Mouse (Mus musculus): ENCODE results near the gene Tut7.
"Not testable (repeated sequence)": the region's sequence is repeated elsewhere in the genome, so short reads cannot be mapped to it uniquely, and the experiment has no call there.

Tut7 gene

DNA sequence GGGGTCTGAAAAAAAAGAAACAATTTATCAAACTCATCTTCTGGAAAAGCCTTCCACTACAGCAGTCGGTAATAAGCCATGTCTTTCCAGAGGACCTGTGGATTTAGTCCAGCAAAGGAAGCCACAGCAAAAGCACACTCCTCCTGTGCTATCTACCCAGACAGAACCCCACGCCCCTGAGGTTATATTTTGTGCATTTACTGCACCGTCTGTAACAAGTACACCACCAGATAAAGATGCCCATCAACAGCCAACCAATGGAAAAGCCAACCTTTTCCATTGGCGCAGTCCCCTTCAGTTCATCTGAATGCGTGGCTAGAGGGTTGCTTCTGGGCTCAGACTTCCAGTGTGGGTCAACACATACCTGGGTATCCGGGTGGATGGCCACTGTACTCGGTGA is 60.2 kb downstream of the Tut7 start:
- no peak for DNase-seq

DNA sequence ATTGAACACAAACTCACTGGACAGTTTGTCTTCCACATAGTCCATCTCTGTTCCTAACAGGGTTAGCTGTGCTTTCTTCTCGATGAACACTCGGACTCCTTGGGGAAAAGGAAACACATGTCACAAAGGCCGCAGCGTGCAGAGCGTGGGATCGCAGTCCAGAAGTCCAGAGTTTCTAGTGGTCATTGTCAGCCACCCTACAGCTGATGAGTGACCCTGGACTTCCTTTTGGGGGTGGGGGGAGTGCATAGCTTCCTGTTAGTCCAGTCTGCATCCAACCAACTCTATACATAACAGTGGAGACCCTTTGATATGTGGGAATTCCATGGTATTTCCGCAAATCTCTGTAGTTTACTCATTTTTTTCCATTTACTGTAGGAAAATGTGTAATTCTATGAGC is 66.0 kb downstream of the Tut7 start:
- DNase-seq, result peak in 1 of 2 experiments; percentile 56

DNA sequence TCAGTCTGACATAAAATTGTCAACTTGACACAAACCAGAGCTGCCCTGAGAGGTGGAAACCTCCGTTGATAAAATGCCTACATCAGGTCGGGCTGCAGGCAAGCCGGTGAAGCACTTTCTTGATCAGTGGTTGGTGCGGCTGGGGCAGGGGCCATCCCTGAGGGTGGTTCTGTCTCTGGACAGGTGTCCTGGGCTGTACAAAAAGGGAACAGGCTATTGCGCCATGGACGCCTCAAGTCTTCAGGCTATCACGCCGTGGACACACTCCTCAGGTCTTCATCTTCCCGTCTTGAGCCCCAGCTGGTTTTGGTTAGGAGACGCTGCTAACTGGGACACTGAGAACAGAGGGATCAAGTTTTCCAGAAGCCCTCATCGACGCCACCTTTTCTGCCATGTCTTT is 72.6 kb downstream of the Tut7 start:
- DNase-seq, result no peak

DNA sequence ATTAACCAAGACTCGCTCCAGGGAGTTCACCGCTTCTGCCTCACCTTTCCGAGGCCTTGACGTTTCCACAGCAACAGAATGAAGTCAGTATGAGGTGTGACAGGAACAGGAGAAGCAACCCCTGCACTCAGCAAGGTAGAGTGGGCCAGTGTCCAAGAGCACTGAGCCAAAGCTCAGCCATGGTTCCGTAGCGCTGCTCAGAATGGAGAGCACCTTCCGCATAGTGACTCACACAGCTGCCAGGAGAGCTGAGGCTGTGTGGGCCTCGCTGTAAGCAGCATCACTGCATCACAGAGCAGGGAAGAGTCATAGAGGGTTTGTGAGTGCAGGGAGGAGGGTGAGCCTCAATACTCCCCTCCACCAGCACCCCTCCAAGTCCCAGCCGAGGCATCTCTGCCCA is 76.2 kb downstream of the Tut7 start, which contains the start of gene 1700014D04Rik:
1700014D04Rik (minus strand) TSS at position 42 of the 400 bp plus-strand sequence.
- no peak for DNase-seq

DNA sequence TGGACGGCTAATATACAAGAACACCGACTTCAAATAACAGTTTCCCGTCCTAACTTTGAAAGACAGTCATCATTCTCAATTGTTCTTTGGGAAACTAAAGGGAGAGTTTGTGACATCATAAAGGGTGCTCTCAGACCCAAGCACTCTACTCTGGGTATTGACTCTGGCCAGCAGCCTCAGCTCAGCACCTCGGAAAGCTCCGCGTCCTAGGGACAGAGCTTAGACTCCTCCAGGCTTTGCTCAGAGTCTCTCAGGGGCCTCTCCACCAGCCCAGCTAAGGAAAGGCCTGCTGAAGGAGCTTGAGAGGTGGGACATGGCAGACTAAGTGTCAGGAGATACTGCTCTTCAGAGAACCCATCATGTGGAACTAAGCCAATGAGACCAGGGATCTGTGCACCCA is 76.8 kb downstream of the Tut7 start:
- peak in 1 of 2 experiments; percentile 18 for DNase-seq

DNA sequence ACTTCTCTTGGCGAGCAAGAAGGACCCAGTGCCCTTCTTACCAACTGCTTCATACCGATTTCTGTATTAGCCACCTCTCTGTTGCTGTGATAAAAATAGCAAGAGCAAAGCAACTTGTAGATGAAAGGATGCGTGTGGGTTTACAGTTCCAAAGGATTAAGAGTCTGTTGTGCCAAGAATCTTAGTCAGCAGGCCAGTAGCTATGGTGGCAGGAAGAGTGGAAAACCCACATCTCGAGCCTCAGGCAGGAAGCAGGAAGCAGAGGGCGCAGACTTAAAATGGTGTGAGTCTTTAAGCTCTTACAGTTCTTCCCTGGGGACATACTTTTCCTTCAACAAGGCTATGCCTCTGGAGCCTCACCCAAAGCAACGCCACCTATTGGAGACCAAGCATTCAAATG is 77.5 kb downstream of the Tut7 start:
- DNase-seq, result no peak

DNA sequence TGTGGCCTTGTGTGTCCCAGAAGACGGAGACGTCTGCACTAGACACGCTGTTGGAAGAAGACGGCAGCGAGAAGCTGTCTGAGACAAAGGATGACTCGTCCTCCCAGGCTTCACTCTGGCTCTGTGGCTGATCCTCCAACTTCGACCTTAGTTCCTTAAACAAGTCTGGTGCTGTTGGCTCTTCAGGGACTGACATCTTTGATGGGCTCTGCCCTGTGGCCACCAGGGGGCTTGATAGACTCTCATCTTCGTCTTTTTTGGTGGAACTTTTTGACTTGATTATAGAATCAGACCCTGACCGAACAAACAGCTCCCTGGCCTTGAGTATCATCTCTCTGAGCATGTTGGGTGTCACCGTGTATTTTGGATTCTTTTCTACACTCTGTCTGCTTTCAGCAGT is 81.2 kb downstream of the Tut7 start:
- DNase-seq, result peak; percentile 38 to 41

DNA sequence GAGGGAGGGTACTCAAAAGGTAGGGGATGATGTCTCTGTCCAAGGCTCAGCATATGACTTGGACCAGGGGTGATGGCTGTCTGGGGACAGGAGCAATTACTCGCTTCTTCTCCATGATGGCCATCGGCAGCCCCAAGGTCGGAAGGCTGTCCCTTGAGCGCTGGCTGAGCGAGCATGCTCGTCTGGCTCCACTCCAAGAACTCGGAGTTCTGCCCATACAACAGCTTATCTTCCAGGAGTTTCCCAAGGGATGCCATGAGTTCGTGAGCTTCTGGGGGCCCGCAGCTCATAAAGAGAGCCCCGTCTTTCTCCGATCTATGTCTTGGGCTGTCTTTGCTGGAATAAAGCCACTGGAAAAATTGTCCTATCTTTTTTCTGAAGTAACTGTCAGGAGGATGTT is 81.9 kb downstream of the Tut7 start:
- peak in 1 of 2 experiments; percentile 30 for DNase-seq

DNA sequence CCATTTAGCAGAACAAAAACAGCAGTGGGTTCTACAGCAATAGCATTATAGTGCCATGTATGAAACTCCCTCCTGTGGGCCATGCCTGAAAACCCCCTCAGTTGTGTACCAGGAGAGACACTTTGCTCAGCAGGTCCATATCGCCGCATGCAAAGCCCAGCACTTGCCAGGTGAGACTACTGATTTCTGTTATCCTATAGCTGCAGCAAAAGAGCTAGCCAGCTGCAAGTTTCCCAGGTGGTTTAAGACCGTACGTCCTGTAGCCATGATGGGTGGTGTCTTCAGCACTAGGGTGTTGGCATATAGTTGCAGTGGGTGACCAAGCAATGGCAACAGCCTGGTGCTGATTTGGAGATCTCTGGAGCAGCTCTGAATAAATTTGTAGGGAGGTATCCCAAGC is 83.5 kb downstream of the Tut7 start:
- no peak for DNase-seq

DNA sequence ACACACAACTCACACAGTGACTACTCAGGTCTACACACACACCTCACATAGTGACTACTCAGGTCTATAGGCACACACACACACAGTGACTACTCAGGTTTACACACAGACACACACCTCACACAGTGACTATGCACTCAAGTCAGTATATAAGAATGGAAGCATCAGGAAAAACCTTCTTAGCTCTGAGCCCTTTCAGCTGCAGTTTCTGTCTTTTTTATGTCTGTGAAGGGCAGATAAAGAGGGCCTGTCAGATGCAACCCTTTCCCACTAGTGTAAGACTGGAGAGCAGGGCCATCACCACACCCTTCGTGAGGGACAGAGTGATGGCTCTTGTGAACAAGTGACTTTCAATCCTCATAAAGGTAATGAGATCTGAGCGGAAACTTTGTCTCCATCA is 84.5 kb downstream of the Tut7 start:
- DNase-seq, result no peak

DNA sequence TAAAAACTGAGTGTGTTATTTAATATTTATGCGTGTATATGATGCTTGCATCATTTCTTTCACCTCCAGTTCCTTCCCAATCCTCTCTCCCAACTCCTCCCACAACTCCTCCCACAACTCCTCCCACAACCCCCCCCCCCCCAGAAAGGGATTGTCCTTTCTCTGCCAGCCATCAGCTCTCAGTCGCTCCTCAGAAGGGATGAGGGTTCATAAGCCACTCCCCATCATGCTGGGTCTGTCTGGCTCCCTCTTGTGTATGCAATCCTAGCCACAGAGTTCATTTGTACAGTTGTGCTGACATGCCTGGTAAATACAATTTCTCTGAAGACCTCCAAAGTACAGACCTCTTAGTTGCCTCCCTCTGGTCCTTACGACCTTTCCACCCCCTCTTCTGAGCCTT is 87.8 kb downstream of the Tut7 start:
- DNase-seq, result no peak

DNA sequence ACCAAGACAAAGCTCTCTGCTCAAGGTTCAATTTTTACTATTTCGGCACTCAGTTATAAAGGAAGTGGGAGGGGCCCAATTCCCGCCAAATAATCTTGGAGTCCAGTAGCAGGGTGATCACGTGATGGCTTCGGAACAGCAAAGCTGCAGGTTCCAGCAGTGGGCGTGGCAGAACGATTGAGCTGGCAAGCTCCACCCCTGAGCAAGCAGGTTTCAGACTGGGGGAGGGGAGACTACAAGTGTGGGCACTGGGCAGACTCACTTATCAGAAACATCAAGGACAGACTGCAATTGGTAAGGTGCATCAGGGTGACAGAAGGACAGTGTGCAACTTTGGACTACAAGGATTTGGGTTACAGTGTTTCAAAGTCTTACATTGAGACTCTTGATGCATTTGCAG is 88.6 kb downstream of the Tut7 start:
- DNase-seq, result not testable (repeated sequence)

DNA sequence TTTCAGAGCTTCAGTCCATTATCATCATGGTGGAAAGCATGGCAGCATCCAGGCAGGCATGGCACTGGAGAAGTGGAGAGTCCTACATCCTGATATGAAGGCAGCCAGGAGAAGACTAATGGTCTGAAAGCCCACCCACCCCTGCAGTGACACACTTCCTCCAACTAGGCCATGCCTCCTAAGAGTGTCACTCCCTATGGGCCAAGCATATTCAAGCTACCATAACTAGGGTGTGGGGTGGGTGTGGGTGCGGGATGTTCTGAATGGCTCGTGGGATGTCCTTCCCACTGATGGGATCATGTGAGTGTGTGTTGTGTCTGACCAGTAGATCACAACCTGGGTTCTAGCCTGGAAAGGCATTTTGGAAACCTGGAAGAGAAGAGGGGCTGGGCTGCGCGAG is 89.0 kb downstream of the Tut7 start:
- no peak for DNase-seq

DNA sequence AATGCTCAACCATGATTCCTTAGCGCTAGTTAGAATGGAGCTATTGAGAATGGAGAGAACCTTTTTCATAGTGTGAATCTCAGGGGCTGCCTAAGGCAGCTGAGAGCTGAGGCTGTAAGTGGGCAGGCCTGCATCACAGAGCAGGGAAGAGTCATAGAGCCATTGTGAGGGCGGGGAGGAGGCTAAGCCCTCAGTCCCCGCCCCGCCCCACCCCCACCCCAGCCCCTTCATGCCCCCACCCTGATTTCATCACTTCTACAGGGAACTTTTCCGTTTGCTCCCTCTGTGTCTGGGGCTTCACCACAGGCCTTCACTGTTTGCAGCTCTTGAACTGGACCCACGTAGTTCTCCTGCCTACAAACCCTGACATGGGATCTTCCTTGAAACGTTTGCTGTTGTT is 91.3 kb downstream of the Tut7 start, which contains the start of gene Spata31d1d:
Spata31d1d (minus strand) TSS at position 101 of the 400 bp plus-strand sequence.
- no peak for DNase-seq

DNA sequence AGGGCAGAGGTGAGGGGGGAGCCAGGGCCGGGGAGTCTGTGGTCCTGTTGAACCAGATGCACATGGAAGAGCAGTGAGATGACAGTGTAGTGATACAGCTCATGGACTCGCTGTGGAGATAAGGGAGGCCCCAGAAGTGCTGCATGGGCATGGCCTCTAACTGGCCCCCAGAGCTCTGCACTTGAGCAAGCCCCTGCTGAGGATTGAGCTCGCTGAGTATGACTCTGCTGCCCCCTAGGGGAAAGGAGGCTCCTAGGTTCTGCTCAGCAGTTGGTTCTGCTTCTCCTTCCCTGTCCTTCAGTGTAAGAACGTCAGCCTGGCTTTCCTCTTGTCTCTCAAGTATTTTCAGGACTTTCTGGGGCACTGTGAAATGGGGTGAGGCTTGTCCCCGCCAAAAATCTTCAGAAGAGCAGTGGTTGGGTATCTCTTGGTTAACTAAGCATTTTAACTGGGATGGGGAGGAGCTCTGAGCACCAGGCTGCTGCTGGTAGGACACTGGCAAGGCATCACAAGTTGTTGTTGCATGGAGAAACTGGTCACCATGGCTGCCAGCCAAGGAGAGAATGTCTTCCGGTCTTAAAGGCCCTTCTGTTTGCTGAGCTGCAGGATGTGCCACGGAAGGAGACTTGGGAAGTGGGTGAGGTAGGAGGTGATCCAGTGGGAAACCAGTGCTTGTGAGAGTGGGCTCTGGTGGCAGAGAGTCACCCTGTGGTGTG is 94.4 kb downstream of the Tut7 start:
- peak; percentile 85 to 88 for DNase-seq

DNA sequence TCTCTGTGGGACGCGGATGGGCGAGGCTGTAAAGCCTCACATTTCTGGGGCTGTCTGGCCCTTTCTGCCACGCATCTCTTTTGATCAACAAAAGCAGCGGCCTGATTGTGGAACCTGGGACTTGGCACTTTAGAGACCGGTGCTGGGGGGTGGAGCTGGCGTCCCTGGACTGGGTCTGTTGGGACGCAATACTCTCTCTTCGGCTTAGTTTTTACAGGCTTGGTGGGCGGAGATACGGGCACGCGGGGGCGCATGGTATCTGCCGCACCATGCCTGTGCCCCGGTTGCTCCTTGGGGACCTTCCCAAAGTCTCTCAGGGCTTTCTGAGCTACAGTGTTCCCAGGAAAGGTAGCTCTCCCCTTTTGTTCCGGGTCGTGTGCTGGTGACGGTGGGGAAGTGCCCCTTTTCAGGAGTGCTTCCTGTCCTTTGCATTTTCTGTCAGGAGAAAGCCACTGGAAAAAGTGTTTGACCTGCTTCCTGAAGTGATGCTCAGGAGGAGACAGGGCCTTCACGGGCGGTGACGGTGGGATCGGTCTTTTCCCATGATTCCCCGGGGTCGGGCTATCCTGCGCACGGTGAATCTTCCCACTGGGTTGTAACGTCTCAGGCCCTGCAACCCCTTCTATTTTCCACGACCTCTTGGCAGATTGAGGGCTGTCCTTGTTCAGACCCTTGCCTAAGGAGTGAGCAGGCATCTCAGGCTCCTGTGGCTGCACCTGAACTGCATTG is 96.6 kb downstream of the Tut7 start:
- no peak for DNase-seq

DNA sequence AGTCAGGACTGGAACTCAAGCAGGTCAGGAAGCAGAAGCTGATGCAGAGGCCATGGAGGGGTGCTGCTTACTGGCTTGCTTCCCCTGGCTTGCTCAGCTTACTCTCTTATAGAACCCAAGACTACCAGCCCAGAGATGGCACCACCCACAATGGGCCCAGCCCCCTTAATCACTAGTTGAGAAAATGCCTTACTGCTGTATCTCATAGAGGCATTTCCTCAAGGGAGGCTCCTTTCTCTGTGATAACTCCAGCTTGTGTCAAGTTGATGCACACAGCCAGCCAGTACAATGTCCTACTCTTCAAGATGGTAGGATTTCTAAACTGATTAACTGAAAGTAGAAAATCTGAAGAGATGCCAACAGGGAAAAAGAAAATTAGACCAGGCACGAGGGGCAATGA is 100.9 kb downstream of the Tut7 start:
- not testable (repeated sequence) for DNase-seq
